Mouse (Mus musculus) ES-Bruce4 (cell line): Measurements from ENCODE around the gene Wnt10a. TPM values are rescaled to one million over a fixed set of nuclear protein-coding genes. Genes with fewer than 3 reads are reported as not detected.

Source experiments
- H3K27ac ChIP-seq: 2 replicates; pipeline ENCODE4 v1.5.1; 2012; ENCODE audit warnings: low read length, inconsistent platforms; ENCODE audit not compliant: insufficient read depth
- H3K27me3 ChIP-seq: 2 replicates; pipeline ENCODE4 v1.6.1; 2012; ENCODE audit warnings: mild to moderate bottlenecking, low read length, inconsistent platforms; ENCODE audit not compliant: control insufficient read depth, poor library complexity, insufficient read depth, severe bottlenecking
- H3K36me3 ChIP-seq: 2 replicates; pipeline ENCODE4 v1.6.1; 2012; ENCODE audit warnings: inconsistent platforms, mild to moderate bottlenecking, low read length, moderate library complexity; ENCODE audit not compliant: control insufficient read depth, poor library complexity, insufficient read depth, severe bottlenecking
- H3K4me1 ChIP-seq: one replicate; pipeline ENCODE4 v1.8.1; 2011; ENCODE audit warnings: low read length; ENCODE audit not compliant: control insufficient read depth, insufficient read depth
- H3K4me3 ChIP-seq: 2 replicates; pipeline ENCODE4 v1.5.1; 2011; ENCODE audit warnings: low read depth, mild to moderate bottlenecking, low read length
- H3K9ac ChIP-seq: 2 replicates; pipeline ENCODE4 v1.6.1; 2012; ENCODE audit warnings: low read depth, mild to moderate bottlenecking, inconsistent platforms; ENCODE audit not compliant: poor library complexity, severe bottlenecking
- H3K9me3 ChIP-seq: replicated peaks from 2 replicates; pipeline ENCODE4 v1.6.1; 2012; ENCODE audit warnings: mild to moderate bottlenecking, low read length, inconsistent platforms; ENCODE audit not compliant: control insufficient read depth, poor library complexity, insufficient read depth, severe bottlenecking
- CTCF ChIP-seq: IDR thresholded peaks from one replicate; pipeline ENCODE4 v1.8.1; 2011; ENCODE audit warnings: low read depth, low read length
- EP300 ChIP-seq: IDR thresholded peaks from 2 replicates; pipeline ENCODE4 v1.6.1; 2011; ENCODE audit warnings: low read depth, low read length; ENCODE audit not compliant: insufficient read depth
- POLR2A ChIP-seq: IDR thresholded peaks from one replicate; pipeline ENCODE4 v1.8.1; 2011; ENCODE audit warnings: low read length; ENCODE audit not compliant: insufficient read depth
- polyA plus RNA-seq: library from polyadenylated mRNA; stranded (reverse); fragments of >200 nt; gene quantifications from 2 replicates; pipeline ENCODE4 v1.2.4, GENCODE M21; 2011; ENCODE audit warnings: low read depth; ENCODE audit not compliant: missing spikeins, insufficient read depth, insufficient read length

Wnt10a gene
- polyA plus RNA-seq = 0.79 and 0.81 TPM in 2 replicates

- peaks cover 12% of the 10 kb centered on the region for H3K27me3 ChIP-seq
- no peaks in the 10 kb centered on the region for H3K9me3 ChIP-seq
- TF ChIP-seq CTCF (no peak), POLR2A (no peak), EP300 (no peak)
- no peak within 1 kb of the TSS for H3K27ac ChIP-seq
- peaks cover 2% of the 10 kb centered on the region for H3K4me1 ChIP-seq
- no peaks in the 10 kb centered on the region for H3K36me3 ChIP-seq
- 0 out of 2 replicates have a peak within 1 kb of the TSS, but pooled peaks have one; percentile 26 for H3K4me3 ChIP-seq
- peak within 1 kb of the TSS; percentile 36 for H3K9ac ChIP-seq
These were observed at the start of gene Wnt10a for GRCm38 (mm10) chr1:74791249-74791648. Gene Wnt10a (plus strand): TSS chr1:74791516.

GRCm38 (mm10) chr1:74747335-74747734 is 44.0 kb upstream of the Wnt10a start:
- Histone ChIP-seq H3K9me3 (no peaks in the 10 kb centered on the region), H3K27me3 (no peaks in the 10 kb centered on the region), H3K4me3 (no peak overlapping the region), H3K4me1 (no peaks in the 10 kb centered on the region), H3K9ac (no peak overlapping the region), H3K36me3 (no peaks in the 10 kb centered on the region), H3K27ac (no peak overlapping the region)
- TF ChIP-seq CTCF (no peak), EP300 (no peak), POLR2A (no peak)

- no peaks in the 10 kb centered on the region for H3K9me3 ChIP-seq
- no peak within 1 kb of the TSS; the same call in 1 of the 2 replicates for H3K9ac ChIP-seq
- TF ChIP-seq CTCF (peak; percentile 79), EP300 (no peak)
- no peak within 1 kb of the TSS for H3K27ac ChIP-seq
- H3K4me1 ChIP-seq = no peaks in the 10 kb centered on the region
- H3K36me3 ChIP-seq = no peaks in the 10 kb centered on the region
- H3K4me3 ChIP-seq = peak within 1 kb of the TSS; percentile 45
- H3K27me3 ChIP-seq = no peaks in the 10 kb centered on the region
These were observed 42.6 kb upstream of the Wnt10a start, which contains the start of gene Prkag3 for GRCm38 (mm10) chr1:74748643-74749271. Gene Prkag3 (minus strand): TSS chr1:74749221.

GRCm38 (mm10) chr1:74749301-74749700 is 42.0 kb upstream of the Wnt10a start:
- TF ChIP-seq CTCF (no peak), EP300 (no peak), POLR2A (no peak)
- Histone ChIP-seq H3K27ac (no peak overlapping the region), H3K4me3 (no peak overlapping the region), H3K27me3 (no peaks in the 10 kb centered on the region), H3K36me3 (no peaks in the 10 kb centered on the region), H3K4me1 (peaks cover 4% of the 10 kb centered on the region), H3K9ac (no peak overlapping the region), H3K9me3 (no peaks in the 10 kb centered on the region)

DNA sequence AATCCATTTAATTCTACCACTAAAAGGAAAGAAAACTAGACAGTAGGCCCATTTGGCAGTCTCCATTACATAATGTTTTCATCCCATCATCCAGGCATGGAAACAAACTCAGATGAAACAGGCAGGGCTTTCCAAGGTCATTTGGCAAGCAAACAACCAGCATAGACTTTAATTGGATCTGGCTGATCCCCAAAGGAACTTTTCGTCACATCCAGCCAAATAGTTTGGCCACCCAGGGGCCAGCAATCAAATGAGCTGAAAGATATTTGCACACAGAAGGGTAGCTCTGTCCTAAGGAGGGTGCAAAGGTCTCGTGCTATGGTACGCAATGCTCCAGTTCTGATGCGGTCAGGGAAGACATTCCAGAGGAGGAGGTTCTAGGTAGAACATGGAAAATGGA is 40.6 kb upstream of the Wnt10a start:
- no peaks in the 10 kb centered on the region for H3K36me3 ChIP-seq
- no peaks in the 10 kb centered on the region for H3K27me3 ChIP-seq
- H3K4me1 ChIP-seq = peaks cover 4% of the 10 kb centered on the region
- H3K4me3 ChIP-seq = no peak overlapping the region
- no peak overlapping the region for H3K9ac ChIP-seq
- no peak for TF ChIP-seq POLR2A
- TF ChIP-seq EP300 = no peak
- TF ChIP-seq CTCF = no peak
- no peaks in the 10 kb centered on the region for H3K9me3 ChIP-seq
- no peak overlapping the region for H3K27ac ChIP-seq

GRCm38 (mm10) chr1:74752150-74752549 is 39.2 kb upstream of the Wnt10a start:
- Histone ChIP-seq H3K9ac (no peak overlapping the region), H3K9me3 (no peaks in the 10 kb centered on the region), H3K27ac (no peak overlapping the region), H3K36me3 (no peaks in the 10 kb centered on the region), H3K4me3 (no peak overlapping the region), H3K27me3 (no peaks in the 10 kb centered on the region), H3K4me1 (peaks cover 4% of the 10 kb centered on the region)
- TF ChIP-seq CTCF (no peak), EP300 (no peak), POLR2A (no peak)
